Mouse (Mus musculus) skeletal muscle tissue, adult 2 months (tissue): ENCODE results near the gene Pdgfa.
A peak's percentile ranks its signal among the peaks of the same experiment; 100 is the strongest.

Source experiments
- DNase-seq: peaks from one replicate; pipeline ENCODE4 v3.0.0-alpha.2; 2012; ENCODE audit warnings: low read depth, low spot score

Gene Pdgfa

GRCm38 (mm10) chr5:138953986-138954385, 43.2 kb downstream of the Pdgfa start:
- DNase-seq = no peak

- peak; percentile 36 for DNase-seq
These were observed 44.2 kb downstream of the Pdgfa start for GRCm38 (mm10) chr5:138952969-138953368.

- DNase-seq = peak; percentile 85
These were observed 45.9 kb downstream of the Pdgfa start for GRCm38 (mm10) chr5:138951305-138951704.

GRCm38 (mm10) chr5:138949165-138949564, 48.0 kb downstream of the Pdgfa start:
- no peak for DNase-seq

- peak; percentile 60 for DNase-seq
These were observed 48.9 kb downstream of the Pdgfa start for GRCm38 (mm10) chr5:138948031-138948980.

- DNase-seq = no peak
These were observed 49.7 kb downstream of the Pdgfa start for GRCm38 (mm10) chr5:138947487-138947886.

- DNase-seq = no peak
These were observed 50.2 kb downstream of the Pdgfa start for GRCm38 (mm10) chr5:138946931-138947330.

GRCm38 (mm10) chr5:138945011-138945410, 52.2 kb downstream of the Pdgfa start:
- DNase-seq = no peak

GRCm38 (mm10) chr5:138944551-138944950, 52.6 kb downstream of the Pdgfa start:
- no peak for DNase-seq

- no peak for DNase-seq
These were observed 55.3 kb downstream of the Pdgfa start for GRCm38 (mm10) chr5:138941842-138942241.

GRCm38 (mm10) chr5:138940576-138940975, 56.6 kb downstream of the Pdgfa start:
- DNase-seq = no peak

GRCm38 (mm10) chr5:138938572-138939163, 58.5 kb downstream of the Pdgfa start:
- DNase-seq = no peak

- DNase-seq = peak; percentile 90
These were observed 60.6 kb downstream of the Pdgfa start for GRCm38 (mm10) chr5:138936399-138937089.

- peak; percentile 56 for DNase-seq
These were observed 62.6 kb downstream of the Pdgfa start for GRCm38 (mm10) chr5:138934540-138934939.

GRCm38 (mm10) chr5:138932460-138933432, 64.4 kb downstream of the Pdgfa start:
- no peak for DNase-seq

- DNase-seq = no peak
These were observed 65.3 kb downstream of the Pdgfa start for GRCm38 (mm10) chr5:138931836-138932235.

GRCm38 (mm10) chr5:138929879-138930507, 67.2 kb downstream of the Pdgfa start:
- DNase-seq = peak; percentile 32
